Mouse (Mus musculus) T-helper 1 cell (primary cell): Measurements from ENCODE around the gene Sap18b.
"Not testable (repeated sequence)": the region's sequence is repeated elsewhere in the genome, so short reads cannot be mapped to it uniquely, and the experiment has no call there.

Experiments used
- in situ Hi-C: fragments of 300-600 bp; cut with MboI, MseI; formaldehyde crosslinking; loops from one replicate; pipeline ENCODE4 v1.15.1; 2025; ENCODE audit warnings: high pct_unique_total_duplicates

Gene Sap18b

DNA sequence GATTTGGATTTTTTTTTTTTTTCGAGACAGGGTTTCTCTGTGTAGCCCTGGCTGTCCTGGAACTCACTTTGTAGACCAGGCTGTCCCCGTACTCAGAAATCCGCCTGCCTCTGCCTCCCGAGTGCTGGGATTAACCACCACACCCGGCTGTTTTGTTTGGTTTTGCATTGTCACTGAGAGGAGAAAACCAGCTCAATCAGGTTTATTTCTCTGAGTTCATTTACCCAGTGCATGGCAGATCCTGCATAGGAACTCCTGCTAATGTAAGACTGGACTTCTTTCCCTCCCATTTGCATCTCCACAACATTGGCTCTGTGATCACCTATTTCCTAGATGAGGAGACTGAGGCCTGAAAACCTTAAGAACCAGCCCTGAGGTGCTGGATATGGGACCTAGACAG lies 3.0 kb upstream of the Sap18b start:
- in situ Hi-C loops = no loop called here

DNA sequence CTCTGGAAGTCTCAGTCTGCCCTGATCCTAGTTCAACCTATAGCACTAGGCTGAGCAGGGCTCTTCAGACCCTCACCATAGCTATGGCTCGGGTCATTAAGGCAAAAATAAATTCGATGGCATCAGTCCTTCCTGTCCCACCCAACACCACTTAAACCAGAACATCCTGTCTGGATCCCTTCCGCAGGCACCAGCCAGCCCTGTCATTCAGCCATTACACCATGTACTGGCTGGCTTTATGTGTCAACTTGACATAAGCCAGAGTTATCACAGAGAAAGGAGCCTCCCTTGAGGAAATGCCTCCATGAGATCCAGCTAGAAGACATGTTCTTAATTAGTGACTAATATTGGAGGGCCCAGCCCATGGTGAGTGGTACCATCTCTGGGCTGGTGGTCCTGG lies 2.4 kb upstream of the Sap18b start:
- in situ Hi-C loops = no loop called here

DNA sequence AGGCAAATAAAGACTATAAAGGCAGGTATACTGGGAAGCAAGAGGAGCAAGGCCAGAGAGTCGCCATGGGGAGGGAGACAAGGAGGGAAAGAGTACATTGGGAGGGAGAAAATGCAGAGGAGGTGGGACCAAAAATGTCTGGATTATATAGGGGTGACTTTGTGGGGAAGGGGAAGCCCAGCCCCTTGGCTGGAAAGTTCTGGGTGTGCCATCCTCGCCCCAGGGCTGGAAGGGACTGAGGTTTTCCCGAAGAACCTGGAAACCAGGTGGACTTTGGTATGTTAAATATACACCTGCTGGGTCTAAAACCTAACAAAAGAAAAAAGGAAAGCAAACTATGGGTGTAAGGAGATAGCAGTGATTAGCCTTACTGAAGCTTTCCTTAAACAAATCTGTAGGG lies 5.0 kb downstream of the Sap18b start:
- in situ Hi-C loops = loop anchor here (10.0 kb wide), 1 partner anchor 225 kb away; no protein-coding TSS in a partner anchor

DNA sequence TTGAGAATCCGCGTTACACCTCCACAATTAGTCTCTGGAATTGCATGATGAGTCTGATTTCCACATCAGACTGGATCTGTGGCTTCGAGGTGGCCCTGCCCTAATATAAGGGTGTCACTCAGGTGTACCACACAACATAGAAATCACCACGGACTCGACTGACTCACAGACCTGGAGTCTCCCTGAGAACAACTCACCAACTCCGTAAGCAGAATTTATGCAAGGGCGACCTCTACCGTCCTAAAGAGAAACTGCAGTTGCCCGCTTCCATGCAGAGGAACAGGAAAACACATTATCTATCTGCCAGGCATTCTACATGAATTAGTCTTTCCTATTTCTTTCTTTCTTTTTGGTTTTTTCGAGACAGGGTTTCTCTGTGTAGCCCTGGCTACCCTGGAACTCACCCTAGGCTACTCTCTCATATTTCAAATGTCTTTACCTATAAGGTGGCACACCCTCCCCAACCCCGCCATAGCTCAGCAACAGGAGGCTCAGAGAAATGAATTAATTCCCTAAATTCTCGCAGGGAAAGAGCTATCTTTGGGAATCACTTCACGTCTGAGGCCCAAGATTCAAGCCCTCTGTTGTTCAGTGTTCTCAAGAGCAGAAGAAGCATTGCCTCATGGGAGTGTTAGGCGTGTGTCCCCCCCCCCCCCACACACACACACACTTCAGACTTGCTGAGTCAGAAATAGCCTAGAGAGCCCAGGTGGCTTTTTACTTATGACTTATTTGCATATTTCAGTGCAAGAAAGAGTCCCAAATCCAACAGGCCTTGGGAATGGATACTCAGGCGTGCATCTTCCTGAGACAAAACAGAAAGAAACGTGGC lies 7.7 kb downstream of the Sap18b start:
- in situ Hi-C loops = loop anchor here (10.0 kb wide), 1 partner anchor 228 kb away; no protein-coding TSS in a partner anchor

DNA sequence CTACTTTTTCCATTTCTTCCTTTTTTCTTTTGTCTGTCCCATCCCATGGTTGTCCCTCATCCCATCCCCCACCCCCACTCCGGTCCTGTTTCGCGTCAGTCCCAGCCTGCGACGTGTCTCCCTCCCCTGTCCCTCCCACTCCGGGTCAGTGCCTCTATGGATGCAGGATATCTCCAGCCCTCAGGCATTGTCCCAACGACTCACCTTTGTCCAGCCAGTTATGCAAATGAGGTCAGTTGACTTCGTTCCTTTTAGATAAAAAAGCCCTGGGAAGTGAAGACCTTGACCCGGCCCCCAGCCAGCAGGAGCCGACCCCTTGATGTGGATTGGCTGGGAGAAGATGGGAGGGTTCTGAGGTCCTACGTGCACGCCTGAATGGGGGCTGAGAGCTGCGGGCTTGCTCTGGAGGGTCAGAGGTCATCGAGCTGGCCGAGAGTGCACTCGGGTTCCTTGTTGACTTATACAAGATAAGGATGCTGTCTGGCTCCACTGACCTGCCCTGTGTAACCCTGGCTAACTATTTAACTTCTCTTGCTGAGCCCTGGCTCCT lies 8.4 kb downstream of the Sap18b start:
- in situ Hi-C loops = loop anchor here (10.0 kb wide), 1 partner anchor 229 kb away; no protein-coding TSS in a partner anchor

DNA sequence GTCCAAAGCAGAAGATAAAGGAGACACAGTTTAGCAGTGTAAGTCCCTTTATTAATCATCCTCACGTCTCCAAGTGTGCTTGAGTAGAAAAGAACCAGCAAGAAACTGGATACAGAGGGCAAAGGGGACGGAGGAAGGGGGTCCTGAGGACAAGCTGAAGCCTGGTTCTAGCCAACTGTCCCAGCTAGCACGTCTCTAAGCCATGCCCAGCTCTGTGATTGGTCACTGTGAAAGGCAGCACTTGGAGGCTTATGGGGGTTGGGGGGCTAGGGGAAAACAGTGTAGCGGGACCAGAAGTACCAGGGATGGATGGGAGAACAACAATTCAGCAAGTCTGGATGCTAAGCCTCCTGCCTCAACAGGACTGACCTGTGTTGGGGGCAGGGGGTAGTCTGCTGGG lies 10.7 kb downstream of the Sap18b start:
- in situ Hi-C loops = loop anchor here (10.0 kb wide), 1 partner anchor 231 kb away; no protein-coding TSS in a partner anchor

DNA sequence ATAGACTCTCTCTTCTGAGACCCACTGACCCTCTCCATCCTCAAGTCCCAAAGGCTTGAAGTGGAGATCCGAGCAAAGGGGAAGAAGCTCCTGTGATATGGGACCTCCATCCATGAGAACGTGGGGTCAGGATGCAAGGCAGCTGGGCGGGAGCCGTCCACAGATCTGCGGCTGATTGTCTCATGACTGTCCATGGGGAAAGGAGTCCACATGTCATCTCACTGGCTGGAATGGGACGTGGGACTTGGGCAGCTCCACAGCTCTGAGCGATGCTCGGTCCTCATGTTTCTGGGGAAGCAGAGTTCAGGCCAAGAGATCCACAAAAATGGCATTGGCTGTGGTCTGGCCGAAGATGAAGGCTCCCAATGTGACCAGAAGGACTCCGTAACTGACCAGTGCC lies 12.1 kb downstream of the Sap18b start:
- in situ Hi-C loops = loop anchor here (10.0 kb wide), 1 partner anchor 232 kb away; no protein-coding TSS in a partner anchor

DNA sequence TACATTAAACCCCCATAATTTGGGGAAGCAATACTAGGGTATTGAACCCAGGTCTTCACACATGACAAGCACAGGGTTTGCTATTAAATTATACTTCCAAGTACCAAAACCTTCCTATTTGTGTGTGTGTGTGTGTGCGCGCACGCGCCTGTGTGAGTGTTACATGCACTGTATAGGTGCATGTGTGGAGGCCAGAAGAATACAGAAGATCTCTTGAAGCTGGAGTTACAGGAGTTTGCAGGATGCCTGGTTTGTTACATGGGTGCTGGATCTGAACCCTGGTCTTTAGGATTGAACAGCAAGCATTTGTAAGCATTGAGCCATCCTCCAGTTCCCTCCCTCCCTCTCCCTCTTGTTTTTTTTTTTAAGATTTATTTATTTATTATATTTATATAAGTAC lies 14.1 kb downstream of the Sap18b start:
- in situ Hi-C loops = loop anchor here (10.0 kb wide), 1 partner anchor 234 kb away; no protein-coding TSS in a partner anchor

DNA sequence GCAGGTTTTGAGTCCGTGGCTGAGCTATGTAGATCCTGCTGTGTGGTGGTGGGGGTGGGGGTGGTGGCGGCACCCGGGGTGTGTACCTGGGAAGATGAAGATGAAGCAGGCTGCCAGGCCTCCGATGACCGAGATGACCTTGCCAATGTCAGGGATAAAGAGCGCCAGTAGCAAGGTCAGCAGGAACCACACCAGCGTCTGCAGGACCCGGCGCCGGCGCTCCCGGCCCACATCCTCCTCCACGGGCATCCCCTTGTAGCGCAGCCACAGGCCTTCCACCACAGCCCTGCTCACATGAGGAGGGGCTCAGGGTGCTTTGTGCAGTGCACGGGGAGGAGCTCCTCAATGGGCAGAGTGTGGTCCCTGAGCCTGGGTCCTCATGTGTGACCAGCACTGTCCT lies 16.3 kb downstream of the Sap18b start:
- in situ Hi-C loops = no loop called here

DNA sequence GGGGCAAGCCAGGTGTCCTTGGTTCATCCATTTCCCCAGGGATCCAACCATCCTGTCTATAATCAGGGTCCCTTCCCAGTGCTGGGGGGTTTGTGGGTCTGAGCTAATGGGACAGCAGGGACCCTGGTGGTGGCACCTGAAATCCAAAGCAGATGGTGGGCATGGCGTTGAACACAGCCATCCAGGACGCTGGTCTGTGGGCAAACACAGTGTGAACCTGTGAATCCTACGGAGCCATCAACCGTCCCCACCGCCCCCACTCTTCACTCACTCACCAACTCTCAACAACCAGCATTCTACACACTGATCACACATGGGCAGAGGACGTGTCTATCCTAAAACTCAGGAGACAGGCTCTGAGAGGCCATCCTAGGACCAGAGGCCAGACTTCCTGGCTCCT lies 18.8 kb downstream of the Sap18b start:
- in situ Hi-C loops = no loop called here

DNA sequence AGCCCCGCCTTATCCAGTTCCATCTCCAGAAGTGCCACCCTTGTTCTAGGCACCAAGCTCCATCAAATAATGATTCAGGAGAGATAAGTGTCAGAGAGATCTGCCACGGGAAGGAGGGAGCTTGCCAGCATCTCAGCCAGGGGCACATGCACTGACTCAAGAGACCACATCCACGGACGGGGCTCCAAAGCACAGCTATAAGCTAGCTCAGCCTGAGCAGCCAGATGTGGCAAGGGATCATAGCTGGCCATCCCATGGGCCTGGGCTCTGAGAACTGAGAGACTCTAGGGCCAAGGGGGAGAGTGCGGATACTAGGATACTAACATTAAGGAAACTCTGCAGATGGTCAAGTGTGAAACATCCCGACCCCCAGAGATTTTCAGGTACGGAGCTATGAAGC lies 19.9 kb downstream of the Sap18b start:
- in situ Hi-C loops = loop anchor here (5.0 kb wide), 1 partner anchor 38 kb away; the partner anchor contains the start of gene Cnot1

DNA sequence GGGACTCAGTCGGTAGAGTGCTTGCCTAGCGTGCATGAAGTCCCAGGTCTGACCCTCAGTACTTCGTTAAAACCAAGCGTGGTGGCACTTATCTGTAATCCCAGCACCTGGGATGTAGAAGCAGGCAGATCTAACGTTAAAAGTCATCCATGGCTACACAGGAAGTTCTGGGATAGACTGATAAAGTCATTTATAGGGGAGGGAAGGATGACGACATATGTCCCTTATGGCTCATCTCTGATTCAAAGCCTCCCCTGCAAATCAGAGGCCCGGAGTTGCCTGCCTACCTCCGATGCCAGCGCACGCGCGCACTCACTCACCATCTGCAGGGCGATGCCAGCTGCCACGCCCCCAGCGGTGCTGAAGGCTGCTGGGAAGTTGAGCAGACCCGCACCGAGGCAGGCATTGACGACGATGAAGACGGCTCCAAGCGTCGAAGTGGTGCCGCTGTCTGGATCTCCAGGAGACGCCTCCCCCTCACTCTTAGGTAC lies 23.0 kb downstream of the Sap18b start:
- in situ Hi-C loops = loop anchor here (5.0 kb wide), 1 partner anchor 41 kb away; the partner anchor contains the start of gene Cnot1

DNA sequence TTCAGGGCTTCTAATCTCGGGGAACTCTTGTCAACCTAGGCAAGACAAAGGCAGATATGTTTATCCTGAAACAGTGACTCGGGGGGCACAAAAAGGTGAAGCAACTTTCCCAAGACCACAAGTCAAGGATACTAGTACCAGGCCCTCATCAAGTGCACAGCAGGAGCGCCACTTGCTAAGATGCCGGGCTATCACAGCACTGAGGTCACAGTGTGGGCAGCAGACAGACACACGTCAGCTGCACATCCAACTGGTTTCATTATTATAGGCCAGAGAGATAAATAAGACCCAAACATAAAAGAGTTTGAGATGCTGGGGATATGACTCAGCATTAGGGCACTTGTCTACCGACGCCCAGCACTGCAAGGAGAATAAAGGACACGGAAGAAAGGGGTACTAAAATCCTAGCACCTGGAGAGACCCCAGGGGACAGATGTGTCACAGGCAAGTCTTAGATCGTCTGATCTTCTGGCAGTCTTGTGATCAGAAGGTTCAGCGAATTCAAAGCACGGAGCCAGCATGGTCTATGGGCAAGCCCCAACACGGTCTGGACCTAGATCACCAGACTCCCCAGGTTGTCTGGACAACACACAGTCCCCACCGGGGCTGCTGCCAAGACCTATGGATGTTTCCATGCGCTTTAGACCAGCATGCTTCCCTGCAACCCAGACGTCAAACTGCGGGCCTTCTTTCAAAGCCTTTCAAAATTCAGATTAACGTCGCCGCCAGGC lies 23.8 kb downstream of the Sap18b start:
- in situ Hi-C loops = loop anchor here (5.0 kb wide), 1 partner anchor 42 kb away; the partner anchor contains the start of gene Cnot1

DNA sequence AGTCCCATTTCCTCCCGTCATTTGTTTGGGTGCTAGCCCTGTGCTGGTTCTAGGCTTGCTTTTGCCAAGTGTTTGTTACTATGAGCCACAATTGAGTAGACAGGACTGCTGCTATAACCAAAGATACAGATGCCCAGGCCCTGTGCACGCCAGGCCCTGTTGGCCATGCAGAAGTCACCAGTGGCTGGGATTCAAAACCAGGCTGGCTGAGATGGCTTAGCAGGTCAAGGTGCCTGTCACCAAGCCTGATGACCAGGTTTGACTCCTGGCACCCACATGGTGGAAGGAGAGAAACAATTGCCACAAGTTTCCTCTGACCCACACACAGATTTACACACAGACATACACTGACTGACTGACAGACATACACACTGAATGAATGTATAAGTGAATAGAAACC lies 25.2 kb downstream of the Sap18b start:
- in situ Hi-C loops = no loop called here

DNA sequence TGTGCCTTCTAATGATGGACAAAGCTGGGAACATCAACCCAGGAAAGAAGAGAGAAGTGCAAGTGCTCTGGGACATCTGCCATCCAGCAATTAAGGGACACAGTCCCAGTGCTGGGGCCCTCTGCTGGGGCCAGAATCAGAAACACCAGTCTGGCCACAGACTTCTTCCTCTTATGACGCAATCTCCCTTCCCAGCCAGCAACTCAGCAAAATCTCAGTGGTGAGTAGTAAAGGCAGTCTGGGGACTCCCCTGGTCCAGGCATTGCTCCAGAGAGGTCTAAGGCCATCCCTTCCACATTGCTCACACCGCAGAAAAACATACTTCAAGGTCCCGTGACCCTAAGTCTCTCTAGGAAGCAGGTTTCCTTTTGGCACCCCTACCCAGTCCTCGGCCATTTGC lies 27.1 kb downstream of the Sap18b start:
- in situ Hi-C loops = no loop called here

DNA sequence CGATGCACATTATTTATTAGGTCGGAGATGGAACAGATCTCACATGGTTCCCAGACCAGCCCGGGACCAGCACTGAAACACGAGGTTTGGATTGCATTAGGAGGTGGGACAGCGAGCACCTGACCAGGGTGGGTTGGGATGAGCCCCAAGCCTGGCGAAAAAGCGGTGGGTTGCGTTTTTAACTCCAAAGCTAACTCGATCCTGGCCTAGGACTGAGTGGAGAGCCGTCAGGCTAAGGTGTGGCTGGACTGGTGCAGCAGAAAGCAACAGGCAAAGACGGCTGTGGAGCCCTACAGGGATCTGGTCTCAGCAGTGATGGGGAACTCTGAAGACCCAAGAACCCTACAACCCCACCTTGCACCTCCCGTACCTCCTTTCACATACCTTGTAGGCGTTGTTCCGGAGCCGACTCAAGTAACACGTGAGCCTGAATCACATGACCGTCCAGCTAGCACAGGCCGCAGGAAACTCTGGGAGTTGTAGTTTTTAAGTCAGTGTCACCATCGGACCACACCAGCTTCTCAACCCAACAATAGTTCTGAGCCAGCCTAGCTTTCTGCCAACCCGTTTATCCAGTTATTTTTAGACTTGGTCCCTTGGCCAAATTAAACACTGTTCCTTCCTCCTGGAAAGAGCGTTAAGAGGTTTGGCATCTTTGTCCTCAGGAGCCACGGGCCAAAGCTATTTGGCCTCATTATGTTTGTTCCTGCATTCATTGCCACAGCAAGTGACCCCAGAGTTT lies 28.1 kb downstream of the Sap18b start, which contains the start of gene Slc38a7:
Gene Slc38a7, minus strand, starts transcription at position 438 of the 742 bp plus-strand sequence.
- in situ Hi-C loops = no loop called here

DNA sequence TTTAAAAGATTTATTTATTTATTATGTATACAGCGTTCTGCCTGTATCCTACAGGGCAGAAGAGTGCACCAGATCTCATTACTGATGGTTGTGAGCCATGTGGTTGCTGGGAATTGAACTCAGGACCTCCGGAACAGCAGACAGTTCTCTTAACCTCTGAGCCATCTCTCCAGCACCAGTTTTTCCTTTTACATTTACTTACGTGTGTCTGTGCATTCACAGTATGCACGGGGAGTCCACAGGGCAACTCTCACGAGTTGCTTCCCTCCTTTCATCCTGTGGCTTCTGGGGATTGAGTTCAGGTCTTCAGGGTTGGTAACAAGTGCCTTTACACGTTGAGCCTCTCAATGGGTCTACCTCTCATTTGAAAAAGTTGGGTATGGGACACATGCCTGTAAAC lies 29.0 kb downstream of the Sap18b start:
- in situ Hi-C loops = no loop called here

DNA sequence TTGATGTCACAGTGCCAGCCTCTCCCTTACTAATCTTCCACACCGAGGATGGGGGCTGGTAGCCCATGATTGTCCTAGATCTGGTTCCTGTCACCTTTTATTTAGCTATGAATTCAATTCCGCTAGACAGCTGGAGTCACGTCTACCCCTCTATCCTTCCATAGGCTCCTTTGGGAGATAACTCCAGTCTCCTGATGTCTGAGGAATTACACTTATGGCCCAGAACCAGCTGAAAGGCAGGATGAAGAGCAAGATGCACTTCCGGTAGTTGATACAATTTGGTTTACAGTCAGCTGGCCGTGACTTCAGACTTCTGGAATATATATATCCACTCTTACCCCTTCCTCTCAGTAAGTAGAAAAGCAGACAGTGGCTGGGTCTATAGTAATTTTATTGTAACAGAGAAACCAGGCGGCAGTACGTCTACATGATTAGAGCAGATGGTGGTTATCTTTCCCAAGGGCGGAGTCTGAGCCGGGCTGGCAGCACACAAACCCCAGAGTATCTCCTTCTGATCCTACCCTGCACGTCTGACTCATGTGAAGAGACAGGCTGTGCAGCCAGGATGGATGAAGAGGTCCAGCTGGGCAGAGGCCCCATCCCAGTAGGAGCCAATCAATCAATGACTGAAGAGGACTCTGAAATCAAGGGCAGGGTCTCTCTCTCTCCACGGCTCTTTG lies 38.8 kb downstream of the Sap18b start:
- in situ Hi-C loops = not testable (repeated sequence)

DNA sequence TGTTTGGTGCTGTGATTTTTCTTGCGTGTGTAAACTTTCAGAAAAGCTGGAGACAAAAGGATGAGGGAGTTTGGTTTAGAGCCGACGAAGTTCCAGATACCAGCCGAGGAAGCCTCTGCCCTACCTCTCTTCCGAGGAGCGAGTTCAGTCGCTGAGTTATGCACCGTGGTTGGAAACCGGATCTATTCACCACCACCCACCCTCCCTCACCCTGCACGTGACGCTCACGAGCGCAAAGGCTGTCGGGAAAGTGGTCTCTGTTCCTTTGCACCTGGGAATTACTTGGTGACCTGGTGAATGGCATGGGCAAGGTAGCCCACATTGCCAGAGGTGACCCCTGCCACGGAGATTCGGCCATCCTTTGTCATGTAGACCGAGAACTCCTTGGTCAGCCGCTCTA lies 39.7 kb downstream of the Sap18b start:
- in situ Hi-C loops = not testable (repeated sequence)

DNA sequence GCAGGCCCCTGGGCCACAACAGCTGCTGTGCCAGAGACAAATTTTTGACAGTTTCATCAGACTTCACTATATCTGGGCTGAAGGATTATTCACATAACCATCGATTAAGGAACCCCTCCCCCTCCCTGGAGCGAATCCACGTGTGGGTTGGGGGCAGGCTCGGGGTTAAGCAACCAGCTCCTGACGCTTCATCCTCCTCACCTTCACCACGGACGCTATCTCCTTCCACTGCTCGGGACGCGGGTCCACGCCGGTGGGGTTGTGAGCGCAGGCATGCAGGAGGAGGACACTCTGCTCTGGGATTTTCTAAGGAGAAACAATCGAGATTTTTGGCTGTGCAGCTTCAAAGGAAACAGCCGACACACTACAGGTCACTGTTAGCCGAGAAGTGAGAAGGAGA lies 46.5 kb downstream of the Sap18b start:
- in situ Hi-C loops = no loop called here

DNA sequence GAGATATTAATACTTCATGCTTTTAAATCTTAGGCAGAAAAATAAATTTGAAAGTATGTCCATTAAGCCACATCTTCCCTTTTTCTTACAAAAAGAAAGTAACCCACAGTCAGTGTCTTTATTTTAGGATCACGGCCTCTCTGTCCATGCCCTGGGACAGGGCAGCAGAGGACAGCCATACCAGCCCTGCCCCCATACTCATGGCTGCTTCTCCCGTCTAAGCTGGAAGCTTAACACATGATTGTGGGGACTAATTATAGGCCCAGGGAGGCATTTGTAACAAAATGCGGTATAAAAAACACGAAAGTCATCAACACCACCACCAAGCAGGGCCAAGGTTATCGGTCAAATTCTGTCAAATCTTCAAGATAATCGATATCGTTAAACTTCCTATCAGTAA lies 50.1 kb downstream of the Sap18b start:
- in situ Hi-C loops = no loop called here
